8 mouse cellular contexts compared by ENCODE assay signal in genomic region chr6:38874035-38874434, GRCm38 (mm10). TPM values are rescaled to one million over a fixed set of nuclear protein-coding genes. Genes with fewer than 3 reads are reported as not detected.
DNase-seq lines count a peak whose midpoint lies in the region; ATAC-seq and TF ChIP-seq lines count a peak whose summit lies in the region.

No protein-coding gene starts in this region.

- TF ChIP-seq CTCF in testis, adult 2 months (IDR thresholded peaks at IDR 0.05; ENCODE audit: control insufficient read depth, insufficient read depth, insufficient replicate concordance, low read depth, low read length) = no peak

- H3K9me3 ChIP-seq in hindbrain, embryonic 16.5 days (ENCODE audit: control insufficient read depth, low read length) = no peaks in the 10 kb centered on the region

- H3K27ac ChIP-seq in testis, adult 2 months (ENCODE audit: control insufficient read depth, insufficient read depth, low read depth, low read length) = no peak overlapping the region
- peak overlapping the region; percentile 10; the same call in 1 of the 2 replicates for H3K27ac ChIP-seq in hindbrain, embryonic 16.5 days (ENCODE audit: low read depth, low read length)
- H3K27ac ChIP-seq in macrophage = peak overlapping the region; percentile 70

- no peak for TF ChIP-seq POLR2A in testis, adult 2 months (IDR thresholded peaks at IDR 0.05; ENCODE audit: control insufficient read depth, low read depth, low read length)

- no peaks in the 10 kb centered on the region for H3K36me3 ChIP-seq in testis, adult 2 months (ENCODE audit: control insufficient read depth, insufficient read depth, low read length)
- no peaks in the 10 kb centered on the region for H3K36me3 ChIP-seq in hindbrain, embryonic 16.5 days (ENCODE audit: control insufficient read depth, insufficient read depth, low read length)
- H3K36me3 ChIP-seq in macrophage (ENCODE audit: inconsistent target) = no peaks in the 10 kb centered on the region

- peak overlapping the region; percentile 54 for H3K4me2 ChIP-seq in hindbrain, embryonic 16.5 days (ENCODE audit: low read length)

- H3K27me3 ChIP-seq in testis, adult 2 months (ENCODE audit: control insufficient read depth, insufficient read depth, low read length) = no peaks in the 10 kb centered on the region
- no peaks in the 10 kb centered on the region for H3K27me3 ChIP-seq in hindbrain, embryonic 16.5 days (replicated peaks; ENCODE audit: control insufficient read depth, insufficient read depth, low read length)

- H3K4me3 ChIP-seq in testis, adult 2 months (ENCODE audit: control insufficient read depth, low read depth, low read length) = peak overlapping the region; percentile 47; the same call in 1 of the 2 replicates
- peak overlapping the region; percentile 99 for H3K4me3 ChIP-seq in hindbrain, embryonic 16.5 days (ENCODE audit: low read length)
- peak overlapping the region; percentile 89 for H3K4me3 ChIP-seq in macrophage (ENCODE audit: inconsistent target)

- peak overlapping the region; percentile 11 for H3K9ac ChIP-seq in hindbrain, embryonic 16.5 days (ENCODE audit: low read depth, low read length)

- ATAC-seq in hindbrain, embryonic 16.5 days = no peak

- WGBS in hindbrain, embryonic 16.5 days = 4% methylated on average over 8 of the region's 8 CpGs
- WGBS in macrophage (ENCODE audit: missing documents) = 3% methylated on average over 8 of the region's 8 CpGs

- H3K4me1 ChIP-seq in testis, adult 2 months (ENCODE audit: control insufficient read depth, insufficient read depth, low read length) = peaks cover 8% of the 10 kb centered on the region
- peaks cover 30% of the 10 kb centered on the region for H3K4me1 ChIP-seq in hindbrain, embryonic 16.5 days (ENCODE audit: control insufficient read depth, insufficient read depth, low read depth, low read length)

- H3K79me2 ChIP-seq in macrophage (ENCODE audit: inconsistent target) = peaks cover 58% of the 10 kb centered on the region

- DNase-seq in testis, postnatal 14 days (ENCODE audit: low spot score) = no peak
- DNase-seq in cerebellum, postnatal 14 days = peak; percentile 78 to 82
- DNase-seq in frontal cortex, postnatal 14 days (ENCODE audit: low spot score in 2 of 2) = peak; percentile 18 to 61
- DNase-seq in left cerebral cortex, adult 18-20 months (ENCODE audit: low spot score in 2 of 2) = peak; percentile 41 to 53
- peak; percentile 22 to 35 for DNase-seq in right cerebral cortex, postnatal 36 days (ENCODE audit: low spot score in 2 of 2)

RNA-seq across cellular contexts. Expression of gene Tbxas1, which starts 1.2 kb away (rescaled TPM):
- 0.16 and 0.53 TPM in 2 replicates for polyA plus RNA-seq in testis, adult 2 months (2012; rRNA removed)
- 2.0 and 2.9 TPM in 2 replicates for polyA plus RNA-seq in hindbrain, embryonic 16.5 days (2015; fragmentation: Nextera tagmentation; extraction: Ambion mirVana)
- 1 to 10 TPM; 2.0 to 2.2 TPM for total RNA-seq in left cerebral cortex, adult 18-20 months (2021)
- total RNA-seq in macrophage (2018; cell fraction: chromatin; rRNA removed) = 100 to 1,000 TPM in 23 of 26 experiments, 10 to 100 TPM in 3; 30.0 to 470 (median 360) TPM
- 100 to 1,000 TPM in 8 of 26 experiments, 10 to 100 TPM in 18; 51.7 to 138 (median 88.8) TPM for total RNA-seq in macrophage (2018; cell fraction: cytosol; rRNA removed)
- total RNA-seq in macrophage (2018; cell fraction: nucleus; rRNA removed) = 100 to 1,000 TPM in 21 of 26 experiments, 10 to 100 TPM in 5; 43.6 to 394 (median 207) TPM
- polyA plus RNA-seq in macrophage (2018) = 131 to 194 TPM (median 144 TPM) in 3 replicates

RNA-seq across cellular contexts. Expression of gene Hipk2, which starts 1.9 kb away (rescaled TPM):
- 32.7 and 33.9 TPM in 2 replicates for polyA plus RNA-seq in testis, adult 2 months (2012; rRNA removed)
- polyA plus RNA-seq in hindbrain, embryonic 16.5 days (2015; fragmentation: Nextera tagmentation; extraction: Ambion mirVana) = 30.3 and 33.5 TPM in 2 replicates
- total RNA-seq in left cerebral cortex, adult 18-20 months (2021) = 10 to 100 TPM; 45.5 to 48.7 TPM
- total RNA-seq in macrophage (2018; cell fraction: chromatin; rRNA removed) = 100 to 1,000 TPM in 21 of 26 experiments, 10 to 100 TPM in 5; 32.1 to 275 (median 156) TPM
- total RNA-seq in macrophage (2018; cell fraction: cytosol; rRNA removed) = 10 to 100 TPM; 30.3 to 91.8 (median 55.4) TPM
- total RNA-seq in macrophage (2018; cell fraction: nucleus; rRNA removed) = 100 to 1,000 TPM in 10 of 26 experiments, 10 to 100 TPM in 16; 27.9 to 224 (median 89.0) TPM
- polyA plus RNA-seq in macrophage (2018) = 20.7 to 41.4 TPM (median 22.0 TPM) in 3 replicates

Comparison
In these comparisons a context has a peak if more than half of its experiments do, and no peak if none do; other contexts are left out.
1. H3K4me3 ChIP-seq: peak in every context shown above with its lines; median percentile 99 in hindbrain, embryonic 16.5 days; 89 in macrophage; 47 in testis, adult 2 months.
2. RNA of gene Tbxas1, which starts 1.2 kb away (polyA plus RNA-seq): 131 to 194 TPM in macrophage; 2.0 to 2.9 TPM in hindbrain, embryonic 16.5 days and 0.16 to 0.53 TPM in testis, adult 2 months; every median in the first group is over 10 times any median in the second.